Mouse (Mus musculus) thymus, adult 2 months (tissue): ENCODE results near the gene Pknox2. TPM values are rescaled to one million over a fixed set of nuclear protein-coding genes. Genes with fewer than 3 reads are reported as not detected.

Experiments used
- DNase-seq: peaks from one replicate; pipeline ENCODE4 v3.0.0; 2021
- H3K27ac ChIP-seq: fragments of 200-500 bp; 2 replicates; pipeline ENCODE4 v1.5.1; 2012; ENCODE audit warnings: low read length, control low read depth; ENCODE audit not compliant: control insufficient read depth, insufficient read depth
- H3K27me3 ChIP-seq: fragments of 200-500 bp; 2 replicates; pipeline ENCODE4 v1.6.1; 2012; ENCODE audit warnings: mild to moderate bottlenecking, low read length, moderate library complexity, mixed read lengths; ENCODE audit not compliant: control insufficient read depth, insufficient read depth
- H3K36me3 ChIP-seq: fragments of 200-500 bp; 2 replicates; pipeline ENCODE4 v1.6.1; 2012; ENCODE audit warnings: mild to moderate bottlenecking, low read length, moderate library complexity; ENCODE audit not compliant: control insufficient read depth, insufficient read depth
- H3K4me1 ChIP-seq: fragments of 200-500 bp; replicated peaks from 2 replicates; pipeline ENCODE4 v1.6.1; 2012; ENCODE audit warnings: low read length; ENCODE audit not compliant: control insufficient read depth, insufficient read depth
- H3K4me3 ChIP-seq: fragments of 200-500 bp; 2 replicates; pipeline ENCODE4 v1.5.1; 2012; ENCODE audit warnings: mild to moderate bottlenecking, low read length, control low read depth, moderate library complexity; ENCODE audit not compliant: control insufficient read depth, insufficient read depth
- CTCF ChIP-seq: fragments of 200-500 bp; IDR thresholded peaks from 2 replicates; pipeline ENCODE4 v1.5.1; 2012; ENCODE audit warnings: mild to moderate bottlenecking, control low read depth, low read length, moderate library complexity, borderline replicate concordance; ENCODE audit not compliant: control insufficient read depth, poor library complexity, insufficient read depth; ENCODE audit errors: extremely low read depth
- POLR2A ChIP-seq: fragments of 200-500 bp; IDR thresholded peaks from 2 replicates; pipeline ENCODE4 v1.6.1; 2012; ENCODE audit warnings: mild to moderate bottlenecking, low read length, control low read depth, moderate library complexity; ENCODE audit not compliant: control insufficient read depth, poor library complexity, insufficient read depth; ENCODE audit errors: extremely low read depth
- WGBS: fragments of 180-500 bp; shearing (Covaris S2); methylation state at CpG from one replicate; pipeline ENCODE4 v1.1.7; 2018; 5-methylcytosine and 5-hydroxymethylcytosine counted together
- polyA plus RNA-seq: library from polyadenylated mRNA; depleted of rRNA; stranded (reverse); fragments of >200 nt; gene quantifications from 2 replicates; pipeline ENCODE4 v1.2.3, GENCODE M21; 2012

Pknox2 gene
- polyA plus RNA-seq, 1 experiment, result 3.2 TPM

- H3K27me3 ChIP-seq, result no peaks in the 10 kb centered on the region
- TF ChIP-seq POLR2A (no peak), CTCF (no peak)
- H3K4me3 ChIP-seq, result no peak overlapping the region
- DNase-seq, result no peak
- H3K4me1 ChIP-seq, result no peaks in the 10 kb centered on the region
- H3K27ac ChIP-seq, result no peak overlapping the region
- 91% methylated on average over 8 of the region's 8 CpGs for WGBS
- H3K36me3 ChIP-seq, result no peaks in the 10 kb centered on the region
Measured at GRCm38 (mm10) chr9:37066732-37067472, 80.3 kb downstream of the Pknox2 start.

GRCm38 (mm10) chr9:37061627-37062026 lies 85.6 kb downstream of the Pknox2 start:
- H3K27me3 ChIP-seq, result no peaks in the 10 kb centered on the region
- no peak for DNase-seq
- no peak overlapping the region for H3K27ac ChIP-seq
- TF ChIP-seq CTCF, result no peak
- TF ChIP-seq POLR2A, result no peak
- 77% methylated on average over 2 of the region's 2 CpGs for WGBS
- no peak overlapping the region for H3K4me3 ChIP-seq
- no peaks in the 10 kb centered on the region for H3K36me3 ChIP-seq
- H3K4me1 ChIP-seq, result no peaks in the 10 kb centered on the region

GRCm38 (mm10) chr9:37054703-37055102 lies 92.5 kb downstream of the Pknox2 start:
- WGBS, result 82% methylated on average over 5 of the region's 5 CpGs
- Histone ChIP-seq H3K4me3 (no peak overlapping the region), H3K36me3 (no peaks in the 10 kb centered on the region), H3K4me1 (no peaks in the 10 kb centered on the region), H3K27me3 (no peaks in the 10 kb centered on the region), H3K27ac (no peak overlapping the region)
- no peak for DNase-seq
- TF ChIP-seq POLR2A (no peak), CTCF (no peak)

- H3K27ac ChIP-seq, result no peak overlapping the region
- no peaks in the 10 kb centered on the region for H3K27me3 ChIP-seq
- TF ChIP-seq CTCF, result no peak
- no peak for TF ChIP-seq POLR2A
- no peaks in the 10 kb centered on the region for H3K4me1 ChIP-seq
- no peak overlapping the region for H3K4me3 ChIP-seq
- no peaks in the 10 kb centered on the region for H3K36me3 ChIP-seq
- DNase-seq, result no peak
- WGBS, result 44% methylated on average over 21 of the region's 21 CpGs
Measured at GRCm38 (mm10) chr9:37053601-37054512, 93.3 kb downstream of the Pknox2 start.

- H3K4me1 ChIP-seq, result no peaks in the 10 kb centered on the region
- no peaks in the 10 kb centered on the region for H3K27me3 ChIP-seq
- H3K4me3 ChIP-seq, result no peak overlapping the region
- no peak for DNase-seq
- 72% methylated on average over 6 of the region's 6 CpGs for WGBS
- no peak overlapping the region for H3K27ac ChIP-seq
- TF ChIP-seq CTCF (no peak), POLR2A (no peak)
- H3K36me3 ChIP-seq, result no peaks in the 10 kb centered on the region
Measured at GRCm38 (mm10) chr9:37053041-37053440, 94.2 kb downstream of the Pknox2 start.

GRCm38 (mm10) chr9:37051669-37052068 lies 95.5 kb downstream of the Pknox2 start:
- WGBS, result 92% methylated on average over 4 of the region's 4 CpGs
- no peak overlapping the region for H3K27ac ChIP-seq
- DNase-seq, result no peak
- no peak overlapping the region for H3K4me3 ChIP-seq
- TF ChIP-seq CTCF (no peak), POLR2A (no peak)
- H3K36me3 ChIP-seq, result no peaks in the 10 kb centered on the region
- H3K27me3 ChIP-seq, result no peaks in the 10 kb centered on the region
- H3K4me1 ChIP-seq, result no peaks in the 10 kb centered on the region
